Mouse (Mus musculus) liver, embryonic 14.5 days (tissue): Measurements from ENCODE around the gene Dpp6.

Experiments
- CTCF ChIP-seq: IDR thresholded peaks from 2 replicates; pipeline ENCODE4 v1.5.1; 2016; ENCODE audit warnings: antibody characterized with exemption, low read depth, control low read depth
- EP300 ChIP-seq: IDR thresholded peaks from 2 replicates; pipeline ENCODE4 v1.6.1; 2016; ENCODE audit warnings: antibody characterized with exemption, low read depth

GRCm38 (mm10) chr5:27262751-27263150 is 445.7 kb downstream of the Dpp6 start:
- TF ChIP-seq CTCF, result no peak
- no peak for TF ChIP-seq EP300
